Mouse (Mus musculus) B cell, adult 62 days (primary cell): ENCODE measurements around the gene Eid2. TPM values are rescaled to one million over a fixed set of nuclear protein-coding genes. Genes with fewer than 3 reads are reported as not detected.

Source experiments
- total RNA-seq: library from RNA; stranded (reverse); gene quantifications from 4 replicates; pipeline ENCODE4 v1.2.4, GENCODE M21; 2023

The Eid2 gene
- total RNA-seq: 1.1 to 1.8 TPM (median 1.3 TPM) in 4 replicates

DNA sequence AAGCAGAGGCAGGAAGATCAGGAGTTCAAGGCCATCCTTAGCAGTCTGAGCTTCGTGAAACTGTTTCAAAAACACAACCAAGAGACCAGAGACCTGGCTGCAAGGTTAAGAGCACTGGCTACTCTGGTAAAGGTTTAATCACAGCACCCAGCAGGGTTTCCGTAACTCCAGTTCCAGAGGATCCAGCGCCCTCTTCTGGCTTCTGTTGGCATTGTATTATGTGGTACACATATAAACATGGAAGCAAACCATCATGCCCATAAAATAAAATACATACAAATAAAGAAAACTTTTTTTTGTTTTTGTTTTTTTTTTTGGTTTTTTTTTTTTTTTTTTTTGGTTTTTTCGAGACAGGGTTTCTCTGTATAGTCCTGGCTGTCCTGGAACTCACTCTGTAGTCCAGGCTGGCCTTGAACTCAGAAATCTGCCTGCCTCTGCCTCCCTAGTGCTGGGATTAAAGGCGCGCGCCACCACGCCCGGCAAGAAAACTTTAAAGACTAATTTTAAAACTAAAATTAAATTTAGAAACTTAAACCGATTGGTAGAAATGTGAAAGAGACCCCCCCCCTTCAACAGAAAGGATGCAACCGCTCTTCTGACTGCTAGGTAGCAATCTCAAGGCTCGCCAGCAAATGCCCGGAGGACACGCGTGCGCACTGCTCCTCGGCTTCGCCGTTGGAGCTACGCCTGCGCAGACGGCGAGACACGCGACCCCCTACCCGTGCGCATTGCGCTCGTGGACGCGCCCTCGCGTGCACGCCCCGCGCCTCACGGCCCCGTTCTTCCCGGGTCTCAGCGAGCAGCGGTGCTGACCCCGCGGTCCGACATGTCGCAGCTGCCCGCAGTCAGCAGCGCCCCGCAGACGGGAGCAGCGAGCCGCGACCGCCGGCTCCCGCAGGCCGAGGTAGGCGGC, at the start of gene Eid2:
Eid2 (plus strand) TSS at position 753 of the 913 bp plus-strand sequence.

DNA sequence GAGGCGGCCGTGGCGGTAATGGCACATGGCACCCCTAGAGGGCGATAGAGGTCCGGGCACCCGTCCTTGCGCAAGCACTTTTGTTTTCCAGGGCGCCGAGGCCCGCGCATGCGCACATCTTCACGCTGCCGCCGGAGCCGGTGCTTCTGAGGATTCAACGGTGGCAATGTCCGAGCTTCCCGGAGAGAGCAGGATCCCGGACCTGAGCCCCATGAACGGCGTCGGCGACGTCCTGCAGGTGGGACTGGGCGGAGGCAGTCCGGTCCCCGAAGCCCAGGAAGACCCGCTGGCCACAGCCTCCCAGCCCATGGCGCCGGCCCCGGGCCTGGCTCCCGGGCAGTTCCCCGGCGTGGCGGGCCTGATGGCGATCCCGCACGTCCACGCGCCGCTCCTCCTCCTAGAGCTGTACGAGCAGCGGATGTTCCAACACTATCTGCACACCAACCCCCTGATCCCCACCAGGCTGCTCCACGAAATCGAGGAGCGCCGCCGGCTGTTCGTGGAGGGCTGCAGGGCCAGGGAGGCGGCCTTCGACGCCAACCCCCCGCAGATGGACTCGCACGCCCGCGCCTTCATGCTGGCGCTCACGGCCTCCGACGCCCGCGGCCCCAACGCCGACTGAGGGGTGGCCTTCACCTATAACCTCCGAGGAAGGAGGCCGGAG, 10.1 kb downstream of the Eid2 start, which contains the start of gene Eid2b:
Eid2b (plus strand) TSS at position 125 of the 664 bp plus-strand sequence.

DNA sequence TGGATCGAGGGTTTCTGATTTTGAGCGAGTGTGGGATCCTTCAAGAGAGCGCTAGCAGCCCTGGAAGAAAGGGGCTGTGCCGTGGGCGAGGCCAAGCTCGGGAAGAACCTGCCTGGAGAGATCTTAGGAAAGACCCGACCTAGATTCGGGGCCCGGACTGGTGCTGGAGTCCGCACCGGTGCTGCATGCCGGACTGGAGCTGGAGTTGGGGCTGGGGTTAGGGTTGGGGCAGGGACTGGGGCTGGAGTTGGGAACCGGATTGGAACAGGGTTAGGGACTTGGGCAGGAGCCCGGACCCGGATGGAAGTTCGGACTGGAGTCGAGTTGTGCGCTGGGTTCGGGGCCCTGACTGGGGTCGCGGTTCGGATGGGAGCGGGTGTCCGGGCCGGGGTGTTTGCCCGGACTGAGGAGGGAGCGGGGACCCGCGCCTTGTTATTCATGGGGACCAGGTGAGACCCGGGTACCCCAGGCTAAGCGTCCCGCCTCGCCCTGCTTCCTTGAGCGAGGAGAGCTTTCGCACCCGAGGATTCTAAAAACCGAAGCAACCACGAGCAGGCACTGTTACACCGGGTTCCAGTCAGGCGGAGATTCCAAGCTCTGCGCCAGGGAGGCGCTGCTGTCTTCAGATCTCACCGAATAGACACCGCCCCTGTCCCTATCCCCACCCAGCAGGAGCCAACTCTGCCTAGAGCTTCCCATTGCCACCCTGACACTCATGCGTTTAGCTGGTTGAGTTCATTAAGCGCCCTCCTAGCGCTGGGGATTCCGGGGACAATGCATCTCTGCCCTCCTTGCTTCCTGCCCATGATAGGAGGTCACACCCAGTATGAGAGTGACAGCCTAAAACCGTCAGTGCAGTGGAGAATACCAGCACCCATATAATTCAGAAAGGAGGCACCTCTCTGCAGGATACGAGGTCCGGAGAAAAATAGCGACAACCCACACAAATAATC, 23.2 kb downstream of the Eid2 start, which contains the start of gene Selenov:
Selenov (minus strand) TSS at position 549 of the 953 bp plus-strand sequence.

DNA sequence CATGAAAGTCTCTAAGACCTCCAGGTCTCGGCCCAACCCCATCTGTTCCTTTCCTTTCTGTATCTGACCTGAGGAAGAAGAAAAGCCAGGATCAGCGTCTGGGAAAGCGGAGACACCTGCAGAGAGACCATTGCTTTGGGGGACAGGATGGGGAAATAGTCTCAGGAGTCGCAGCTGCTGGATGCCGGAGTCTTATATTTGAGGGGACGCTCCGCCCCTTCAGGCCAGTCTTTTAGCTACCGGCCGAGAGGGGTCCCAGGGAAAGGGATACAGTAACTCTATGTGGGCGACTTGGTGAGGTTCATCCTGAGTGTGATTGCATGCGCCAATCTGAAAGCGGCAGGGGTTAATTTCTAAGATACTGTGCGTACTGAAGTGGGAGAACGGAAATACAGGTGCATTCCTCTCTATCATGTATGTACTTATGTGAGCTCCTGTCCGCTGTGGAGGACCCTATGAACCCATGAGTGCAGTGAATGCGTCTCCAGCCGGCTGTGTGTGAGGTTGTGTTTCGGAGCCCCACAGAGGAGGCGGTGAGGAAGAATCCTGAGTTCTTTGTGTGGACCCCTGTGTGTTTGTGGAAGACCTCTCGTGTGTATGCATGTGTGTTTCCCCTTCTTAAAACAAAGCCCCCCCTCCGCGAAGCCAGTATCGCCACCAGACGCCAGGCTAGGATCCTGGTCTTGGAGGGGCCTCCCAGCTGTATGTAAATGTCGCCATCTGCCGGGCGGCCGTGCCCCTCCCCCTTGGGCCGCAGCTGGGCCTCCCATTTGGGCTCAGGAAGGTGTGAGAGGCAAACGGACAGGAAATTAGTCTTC, 34.1 kb downstream of the Eid2 start, which contains the start of gene Dll3:
Dll3 (minus strand) TSS at position 623 of the 818 bp plus-strand sequence.

DNA sequence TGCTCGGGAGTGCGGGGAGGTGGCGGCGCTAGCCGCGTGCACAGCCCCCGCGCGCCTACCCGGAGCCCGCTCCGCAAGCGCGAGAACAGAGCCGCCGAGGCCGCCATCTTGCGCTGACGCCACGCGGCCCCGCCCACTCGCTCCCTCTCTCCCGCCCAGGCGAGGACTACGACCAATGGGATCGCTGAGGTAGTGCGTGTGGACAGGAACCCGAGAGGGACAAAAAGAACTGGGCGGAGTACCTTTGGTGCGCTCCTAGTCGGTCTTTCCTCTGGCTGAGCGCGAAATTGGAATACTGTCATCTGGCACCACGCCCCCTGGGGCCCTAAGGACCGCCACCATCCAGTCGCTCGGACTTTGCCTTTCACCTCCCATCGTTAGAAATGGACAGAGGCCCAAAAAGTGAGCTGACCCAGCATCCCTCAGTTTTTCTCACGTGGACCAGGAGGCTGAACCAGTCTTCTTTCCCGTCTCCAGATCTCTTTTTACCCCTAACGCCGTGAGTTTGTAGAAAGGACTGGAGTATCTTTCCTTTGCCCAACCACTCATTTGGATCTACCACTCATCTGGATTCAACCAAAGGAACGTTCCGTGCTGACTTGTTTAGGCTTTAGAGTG, 44.4 kb downstream of the Eid2 start, which contains the start of gene Timm50:
Timm50 (minus strand) TSS at position 147 of the 618 bp plus-strand sequence.

Other genes with a start within 250 kb of the Eid2 start
- gene Psmc4, start 217.8 kb upstream of the Eid2 start, total RNA-seq: 105 to 128 TPM (median 110 TPM) in 4 replicates
- not detected in 4 replicates for gene Fcgbp, start 196.6 kb upstream of the Eid2 start, total RNA-seq
- not detected in 4 replicates for gene 9530053A07Rik, start 138.4 kb upstream of the Eid2 start, total RNA-seq
- gene Fbl, start 98.2 kb upstream of the Eid2 start, total RNA-seq: 213 to 229 TPM (median 221 TPM) in 4 replicates
- gene Dyrk1b, start 88.4 kb upstream of the Eid2 start, total RNA-seq: 19.6 to 26.1 TPM (median 20.6 TPM) in 4 replicates
- gene Eid2b, start 9.9 kb downstream of the Eid2 start, total RNA-seq: 2.8 to 3.8 TPM (median 3.1 TPM) in 4 replicates
- not detected in 4 replicates for gene Selenov, start 23.3 kb downstream of the Eid2 start, total RNA-seq
- gene Dll3, start 34.4 kb downstream of the Eid2 start, total RNA-seq: 0.45 to 0.73 TPM in 2 of 4 replicates, not detected in the others
- gene Timm50, start 44.2 kb downstream of the Eid2 start, total RNA-seq: 35.7 to 50.0 TPM (median 41.5 TPM) in 4 replicates
- gene Supt5, start 70.9 kb downstream of the Eid2 start, total RNA-seq: 158 to 180 TPM (median 162 TPM) in 4 replicates
- gene Rps16, start 82.8 kb downstream of the Eid2 start, total RNA-seq: 2,978 to 3,247 TPM (median 3,204 TPM) in 4 replicates
- 130 to 143 TPM (median 135 TPM) in 4 replicates for gene Plekhg2, start 104.7 kb downstream of the Eid2 start, total RNA-seq
- gene Zfp36, start 112.4 kb downstream of the Eid2 start, total RNA-seq: 804 to 1,027 TPM (median 895 TPM) in 4 replicates
- 13.9 to 18.0 TPM (median 15.8 TPM) in 4 replicates for gene Med29, start 124.8 kb downstream of the Eid2 start, total RNA-seq
- 156 to 175 TPM (median 161 TPM) in 4 replicates for gene Paf1, start 125.1 kb downstream of the Eid2 start, total RNA-seq
- gene Gmfg, start 169.6 kb downstream of the Eid2 start, total RNA-seq: 222 to 256 TPM (median 254 TPM) in 4 replicates
- 0.95 to 1.3 TPM (median 1.3 TPM) in 4 replicates for gene Lrfn1, start 184.1 kb downstream of the Eid2 start, total RNA-seq
- gene Ifnl2, start 242.6 kb downstream of the Eid2 start, total RNA-seq: not detected in 4 replicates